Mouse (Mus musculus): ENCODE measurements around the gene S1pr3. TPM values are rescaled to one million over a fixed set of nuclear protein-coding genes. Genes with fewer than 3 reads are reported as not detected.

S1pr3 gene
- total RNA-seq, 4 experiments from 2014 or later: 5.5 to 16.4 (median 11.1) TPM

DNA sequence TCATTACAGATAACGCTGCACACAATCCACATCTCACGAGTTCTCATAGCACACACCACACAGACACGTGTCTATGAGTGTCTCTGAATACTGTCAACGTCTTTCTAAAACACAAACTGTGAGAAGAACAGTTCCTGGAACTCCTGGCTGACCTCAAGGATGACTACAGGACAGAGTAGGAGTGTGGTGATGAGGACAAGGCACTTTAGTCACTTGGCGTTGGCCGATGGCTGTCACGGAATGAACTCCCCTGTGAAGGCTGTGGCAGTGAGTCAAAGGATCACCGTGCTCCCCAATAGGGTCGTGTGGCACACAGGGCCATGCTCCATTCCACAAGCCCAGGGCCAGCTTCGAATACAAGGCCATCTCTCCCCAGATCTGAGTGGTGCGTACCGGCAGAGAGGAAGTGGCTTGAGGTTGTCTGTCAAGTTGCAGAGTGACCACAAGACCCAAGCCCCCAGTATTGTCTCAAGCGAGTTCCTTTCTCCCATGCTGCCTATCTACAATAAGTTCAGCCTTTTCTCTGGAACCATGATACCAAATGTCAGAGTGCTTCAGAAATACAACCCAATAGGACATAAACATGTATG lies 2.6 kb upstream of the S1pr3 start:
- no peak for DNase-seq (ENCODE audit: low spot score in 2 of 2)

DNA sequence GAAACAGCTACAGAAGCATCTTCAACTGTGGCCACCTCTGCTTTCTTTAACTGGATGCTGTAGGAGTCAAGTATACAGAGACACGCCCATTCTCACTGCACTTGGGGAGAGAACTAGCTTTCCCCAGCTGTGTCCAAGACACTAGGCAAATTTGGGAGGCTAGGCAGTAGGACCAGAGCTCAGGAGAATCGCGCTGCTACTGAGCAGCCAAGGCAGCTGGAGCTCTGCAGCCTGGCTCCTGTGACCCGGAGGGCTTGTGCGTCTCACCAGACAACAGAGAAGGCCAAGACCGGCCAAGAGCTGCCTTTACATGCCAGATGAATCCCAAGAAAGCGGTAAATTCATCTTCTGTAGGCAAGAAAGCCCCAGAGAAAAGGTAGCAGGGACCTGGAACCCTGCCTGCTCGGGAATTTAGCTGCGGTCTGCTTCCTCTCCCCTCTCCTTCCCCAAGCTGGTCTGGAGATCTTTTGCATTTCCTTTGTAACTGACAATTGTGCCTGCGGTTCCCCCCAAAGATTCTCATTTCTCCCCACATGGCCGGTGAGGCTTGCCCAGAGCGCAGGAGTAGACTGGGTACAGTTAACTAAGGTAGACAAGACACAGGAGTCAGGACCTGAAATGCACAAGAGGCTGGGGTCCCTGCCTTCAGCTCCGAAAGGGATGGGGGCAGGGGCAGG lies 760 bp upstream of the S1pr3 start:
- no peak for DNase-seq (ENCODE audit: low spot score in 2 of 2)

DNA sequence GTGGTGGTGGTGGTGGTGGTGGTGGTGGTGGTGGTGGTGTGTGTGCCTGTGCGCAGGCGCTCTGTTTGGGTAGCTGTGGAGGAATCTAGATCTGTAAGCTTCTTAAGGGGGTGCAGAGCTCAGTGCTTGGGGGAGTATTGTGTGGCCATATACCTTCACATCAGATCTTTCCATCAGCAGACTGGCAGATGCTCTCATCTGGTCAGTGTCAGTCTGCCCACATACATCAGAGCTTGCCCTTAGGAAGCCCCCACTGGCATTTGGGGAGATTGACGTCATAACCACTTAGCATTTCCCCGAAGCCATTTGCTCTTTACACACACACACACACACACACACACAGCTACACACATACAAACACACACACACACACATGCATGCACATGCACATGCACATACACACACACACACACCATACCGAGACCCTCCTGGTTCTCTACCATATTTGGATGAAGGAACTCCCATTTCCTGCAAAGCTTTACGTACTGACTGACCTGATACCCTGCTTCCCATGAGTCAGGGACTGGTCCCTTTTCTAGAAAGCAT lies 1.6 kb downstream of the S1pr3 start:
- no peak for DNase-seq (ENCODE audit: low spot score in 2 of 2)

DNA sequence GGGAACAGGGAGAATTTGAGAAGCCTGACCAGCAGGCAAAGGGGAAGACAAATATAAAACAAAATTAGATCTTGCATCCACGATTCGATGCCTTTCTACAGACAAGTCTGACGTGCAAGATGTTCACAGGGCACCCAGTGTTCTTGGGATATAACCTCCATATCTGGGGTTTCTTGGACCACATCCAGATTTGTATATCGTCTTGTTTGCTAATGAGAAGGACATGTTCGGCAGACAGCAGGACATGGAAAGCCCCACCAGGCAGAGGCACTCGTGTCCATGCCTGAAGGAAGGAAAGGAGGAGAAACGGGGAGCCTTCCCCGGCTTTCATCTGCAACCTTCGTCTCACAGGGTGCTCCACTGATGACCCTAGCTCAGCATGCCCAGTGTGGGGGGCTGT lies 2.8 kb downstream of the S1pr3 start:
- no peak for DNase-seq (ENCODE audit: low spot score in 2 of 2)

DNA sequence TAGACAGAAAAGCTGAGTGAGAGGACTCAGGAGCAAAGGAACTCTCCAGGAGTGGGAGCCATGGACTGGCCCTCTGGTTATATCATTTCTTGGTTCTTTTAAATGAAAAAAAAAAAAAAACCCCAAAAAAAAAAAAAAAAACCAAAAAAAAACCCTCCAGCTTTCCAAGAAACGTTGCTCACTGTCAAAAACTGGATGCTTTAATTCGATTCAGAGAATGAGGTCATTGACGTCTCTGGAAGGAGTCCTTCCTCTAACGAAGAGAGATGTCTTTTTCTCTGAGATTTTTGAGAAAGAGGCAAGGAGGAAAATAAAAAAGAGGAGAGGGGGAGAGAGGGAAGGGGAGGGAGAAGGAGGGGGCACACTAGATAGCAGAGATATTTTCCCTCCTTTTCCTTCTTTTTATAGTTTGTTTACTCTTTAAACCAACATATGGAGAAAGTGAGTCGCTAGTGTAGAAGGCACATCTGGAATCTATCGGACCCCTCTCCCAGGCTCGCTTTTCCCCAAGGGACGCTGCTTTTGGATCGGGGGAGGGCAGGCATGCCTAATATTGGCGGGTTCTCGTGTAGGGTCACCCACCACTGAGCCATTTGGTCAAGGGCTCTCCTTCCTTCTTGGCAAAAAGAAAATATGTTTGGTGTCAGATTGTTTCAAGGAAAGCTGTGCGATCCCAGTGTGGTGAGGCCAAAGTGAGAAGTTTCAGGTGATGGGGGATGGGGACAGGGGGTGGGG lies 3.4 kb downstream of the S1pr3 start:
- DNase-seq (ENCODE audit: low spot score in 2 of 2): no peak

DNA sequence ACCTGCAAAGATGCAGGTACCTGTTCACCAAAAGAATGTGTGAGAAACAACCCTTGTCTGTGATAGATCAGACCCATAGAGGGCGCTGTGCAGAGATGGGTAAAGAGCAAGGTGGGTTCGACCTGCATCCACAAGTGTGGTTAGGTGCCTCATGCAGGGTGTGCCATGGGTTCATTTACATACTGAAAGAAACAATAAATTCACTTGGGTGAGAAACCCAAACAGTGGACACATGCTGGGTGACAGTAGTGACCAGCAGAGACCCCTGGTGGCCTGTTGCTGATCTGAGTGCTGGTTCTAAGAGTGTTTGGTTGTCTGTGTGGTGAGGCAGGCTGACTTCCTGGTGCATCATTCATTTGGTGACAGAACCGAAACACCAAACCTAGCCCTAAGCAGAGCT lies 5.0 kb downstream of the S1pr3 start:
- DNase-seq (ENCODE audit: low spot score in 2 of 2): no peak

DNA sequence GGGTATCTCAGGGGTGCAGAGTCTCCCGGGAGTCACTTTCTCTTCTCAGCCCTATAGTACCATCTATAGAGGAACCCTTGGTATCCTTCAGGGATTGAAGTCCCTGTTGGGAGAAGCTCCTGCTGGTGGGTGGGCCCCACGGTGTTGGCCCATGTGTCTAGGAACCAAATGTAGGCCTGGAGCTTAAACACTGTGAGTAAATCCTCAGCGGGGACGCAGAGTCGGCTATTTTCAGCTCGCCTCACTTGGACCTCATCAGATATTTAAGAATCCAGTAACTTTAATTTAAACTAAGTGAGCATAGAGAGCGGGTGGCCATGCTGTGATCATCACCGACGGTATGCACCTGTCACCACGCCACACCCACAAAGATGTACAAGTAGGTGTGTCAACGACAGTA lies 8.3 kb downstream of the S1pr3 start:
- no peak for DNase-seq (ENCODE audit: low spot score in 2 of 2)

DNA sequence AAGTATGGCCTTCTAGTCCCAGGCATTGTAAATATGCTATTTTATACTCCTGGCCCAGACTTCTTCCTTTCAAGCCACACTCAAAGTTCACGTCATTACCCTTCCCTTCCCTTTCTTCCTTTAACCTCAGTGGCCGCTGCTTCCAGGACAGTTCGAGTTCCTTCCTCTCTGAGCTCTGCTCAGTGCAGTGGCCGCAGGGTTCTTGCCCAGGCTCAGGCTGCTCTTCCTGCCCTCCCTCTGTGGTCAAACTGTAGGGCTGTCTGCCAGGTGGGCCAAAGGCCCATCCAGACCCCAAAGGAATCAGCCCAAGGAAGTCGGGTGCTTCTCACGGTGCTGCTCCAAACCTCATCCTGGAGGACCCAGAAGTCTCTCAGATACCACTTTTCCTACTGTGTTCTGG lies 9.4 kb downstream of the S1pr3 start:
- no peak for DNase-seq (ENCODE audit: low spot score in 2 of 2)

DNA sequence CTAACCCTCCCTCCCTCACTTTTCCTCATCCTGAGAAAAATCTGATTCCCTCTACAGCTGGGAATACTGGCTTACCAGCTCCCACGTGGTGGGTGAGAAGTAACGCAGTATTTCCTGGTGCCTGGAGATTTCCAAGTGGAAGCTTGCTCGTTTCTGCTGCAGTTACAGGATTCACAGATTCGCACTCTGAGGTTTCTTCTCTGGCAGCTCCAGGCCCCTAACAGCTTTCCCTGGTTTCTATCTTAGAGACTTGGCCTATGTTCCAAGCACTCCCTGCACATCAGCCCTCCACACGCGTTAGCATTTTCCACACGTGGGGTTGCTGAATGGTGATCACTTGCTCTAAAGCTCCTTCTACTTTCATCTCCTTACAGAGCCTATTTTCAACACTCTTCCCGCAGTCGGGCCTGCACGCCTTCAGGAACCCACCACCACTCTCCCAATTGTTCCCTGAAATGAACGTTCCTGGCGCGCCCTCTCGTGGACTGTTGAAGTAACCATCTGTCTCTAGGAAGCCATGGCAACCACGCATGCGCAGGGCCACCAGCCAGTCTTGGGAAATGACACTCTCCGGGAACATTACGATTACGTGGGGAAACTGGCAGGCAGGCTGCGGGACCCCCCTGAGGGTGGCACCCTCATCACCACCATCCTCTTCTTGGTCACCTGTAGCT lies 10.0 kb downstream of the S1pr3 start:
- DNase-seq (ENCODE audit: low spot score in 2 of 2): peak; percentile 92 to 98

DNA sequence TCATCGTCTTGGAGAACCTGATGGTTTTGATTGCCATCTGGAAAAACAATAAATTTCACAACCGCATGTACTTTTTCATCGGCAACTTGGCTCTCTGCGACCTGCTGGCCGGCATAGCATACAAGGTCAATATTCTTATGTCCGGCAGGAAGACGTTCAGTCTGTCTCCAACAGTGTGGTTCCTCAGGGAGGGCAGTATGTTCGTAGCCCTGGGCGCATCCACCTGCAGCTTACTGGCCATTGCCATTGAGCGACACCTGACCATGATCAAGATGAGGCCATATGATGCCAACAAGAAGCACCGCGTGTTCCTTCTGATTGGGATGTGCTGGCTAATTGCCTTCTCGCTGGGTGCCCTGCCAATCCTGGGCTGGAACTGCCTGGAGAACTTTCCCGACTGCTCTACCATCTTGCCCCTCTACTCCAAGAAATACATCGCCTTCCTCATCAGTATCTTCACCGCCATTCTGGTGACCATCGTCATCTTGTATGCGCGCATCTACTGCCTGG lies 10.6 kb downstream of the S1pr3 start:
- no peak for DNase-seq (ENCODE audit: low spot score in 2 of 2)

DNA sequence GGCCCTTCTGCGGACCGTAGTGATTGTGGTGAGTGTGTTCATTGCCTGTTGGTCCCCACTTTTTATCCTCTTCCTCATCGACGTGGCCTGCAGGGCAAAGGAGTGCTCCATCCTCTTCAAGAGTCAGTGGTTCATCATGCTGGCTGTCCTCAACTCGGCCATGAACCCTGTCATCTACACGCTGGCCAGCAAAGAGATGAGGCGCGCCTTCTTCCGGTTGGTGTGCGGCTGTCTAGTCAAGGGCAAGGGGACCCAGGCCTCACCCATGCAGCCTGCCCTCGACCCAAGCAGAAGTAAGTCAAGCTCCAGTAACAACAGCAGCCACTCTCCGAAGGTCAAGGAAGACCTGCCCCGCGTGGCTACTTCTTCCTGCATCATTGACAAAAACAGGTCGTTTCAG lies 11.1 kb downstream of the S1pr3 start:
- DNase-seq (ENCODE audit: low spot score in 2 of 2): no peak

DNA sequence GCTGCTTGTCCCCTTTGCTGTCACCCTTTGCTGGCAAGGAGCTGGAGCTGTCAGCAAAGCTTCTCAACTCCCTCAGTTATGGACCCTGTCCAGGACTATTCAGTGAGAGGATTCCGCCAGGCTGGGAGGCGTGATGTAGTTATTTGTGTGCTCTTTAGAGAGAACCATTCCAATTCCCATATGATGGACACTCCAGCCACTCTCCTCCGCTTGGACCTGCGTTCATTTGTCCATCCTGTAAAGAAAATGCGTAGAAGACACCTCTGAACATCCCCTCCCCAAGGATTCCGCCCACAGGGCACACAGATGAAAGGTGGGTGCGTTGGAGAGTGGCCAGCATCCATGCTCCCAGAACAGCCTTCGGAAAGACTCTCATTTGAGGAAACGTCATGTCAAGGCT lies 12.4 kb downstream of the S1pr3 start:
- no peak for DNase-seq (ENCODE audit: low spot score in 2 of 2)

DNA sequence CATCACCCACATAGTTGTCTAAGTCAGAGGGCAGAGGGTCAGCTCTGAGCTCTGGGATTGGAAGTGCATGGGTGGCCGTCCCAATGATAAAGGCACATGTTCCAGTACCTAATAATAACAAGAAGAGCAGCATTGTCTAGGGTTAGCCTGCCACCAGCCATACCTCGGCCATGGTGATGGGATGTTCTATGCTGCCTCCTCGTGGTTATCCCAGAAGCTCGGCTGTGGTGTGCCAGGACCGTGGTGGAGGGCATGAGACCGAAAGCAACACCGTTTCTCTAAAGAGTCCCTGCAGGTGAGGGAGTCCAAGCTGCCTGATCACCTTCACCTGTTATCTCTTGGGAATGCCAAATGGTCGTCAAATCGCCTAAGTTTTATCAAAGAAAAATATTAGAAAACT lies 15.2 kb downstream of the S1pr3 start:
- no peak for DNase-seq (ENCODE audit: low spot score in 2 of 2)

DNA sequence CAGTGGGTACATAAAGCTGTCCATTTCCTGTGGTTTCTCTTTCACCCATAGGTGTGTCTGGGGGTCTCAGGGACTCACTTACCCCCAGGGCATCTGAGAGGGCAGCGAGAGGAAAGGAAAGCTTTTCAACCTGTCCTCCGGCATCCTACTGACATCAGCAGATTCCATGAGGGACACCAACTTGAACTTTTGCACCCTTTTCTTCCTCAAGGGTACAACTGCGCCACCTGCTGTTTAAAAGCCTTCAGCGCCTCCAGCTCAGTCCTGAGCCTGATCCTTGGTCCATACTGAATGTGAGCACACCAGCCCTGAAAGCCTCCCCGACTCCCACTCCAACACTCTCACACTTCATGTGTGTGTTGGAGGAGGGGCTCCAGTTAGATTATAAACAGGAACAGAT lies 16.2 kb downstream of the S1pr3 start:
- DNase-seq (ENCODE audit: low spot score in 2 of 2): no peak

DNA sequence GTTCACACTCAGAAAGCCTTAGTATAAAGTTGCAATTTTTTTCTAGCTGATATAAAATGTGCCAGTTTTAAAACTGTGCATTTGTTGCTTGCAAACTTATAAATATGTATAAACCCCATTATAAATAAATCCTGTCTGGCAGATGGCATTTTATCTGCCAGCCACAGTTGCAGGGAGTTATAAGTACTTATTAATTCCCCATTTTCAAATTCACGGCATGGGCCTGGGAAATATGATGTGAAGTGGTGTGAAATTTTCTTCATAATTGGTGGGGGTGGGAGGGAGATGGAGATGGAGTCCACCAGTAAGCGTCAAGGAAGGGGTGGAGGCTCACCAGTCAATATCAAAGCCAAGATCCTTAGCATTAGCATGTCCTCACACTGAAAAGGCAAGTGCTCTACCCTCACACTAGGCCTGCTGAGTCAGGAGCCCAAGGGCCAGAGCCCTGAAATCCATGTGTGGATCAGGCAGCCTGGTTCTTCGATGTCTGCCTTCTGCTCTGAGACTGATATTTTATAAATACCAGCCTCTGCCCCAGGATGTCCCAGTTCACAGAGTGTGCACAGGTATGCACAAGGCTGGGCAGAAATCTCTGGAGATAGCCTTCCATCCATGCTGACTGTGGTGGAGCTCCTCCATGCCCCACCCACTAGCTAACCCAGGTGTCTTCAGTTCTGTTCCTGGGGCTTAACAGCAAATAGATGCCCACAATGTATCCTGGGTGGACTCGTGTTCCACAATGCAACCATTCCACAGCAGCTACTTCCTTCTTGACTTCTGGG lies 17.4 kb downstream of the S1pr3 start:
- no peak for DNase-seq (ENCODE audit: low spot score in 2 of 2)

DNA sequence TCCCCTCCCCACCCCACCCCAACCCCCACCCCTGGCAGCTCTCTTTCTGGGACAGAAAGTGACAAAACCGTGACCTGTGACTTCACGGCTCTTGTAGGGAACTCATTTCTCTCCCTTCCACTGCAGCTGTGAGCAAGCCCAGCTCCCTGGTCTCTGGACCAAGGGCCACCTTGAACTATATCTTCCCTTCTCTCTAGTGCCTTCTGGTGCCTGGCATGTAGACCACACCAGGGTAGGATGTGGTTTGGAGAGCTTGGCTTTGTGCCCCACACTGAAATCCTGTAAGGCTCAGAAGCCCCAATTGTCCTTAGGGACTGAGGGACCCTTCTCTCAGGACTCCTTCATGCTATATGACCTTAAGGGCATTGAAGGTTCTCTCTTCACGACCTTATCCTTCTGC lies 24.9 kb downstream of the S1pr3 start:
- no peak for DNase-seq (ENCODE audit: low spot score in 2 of 2)

DNA sequence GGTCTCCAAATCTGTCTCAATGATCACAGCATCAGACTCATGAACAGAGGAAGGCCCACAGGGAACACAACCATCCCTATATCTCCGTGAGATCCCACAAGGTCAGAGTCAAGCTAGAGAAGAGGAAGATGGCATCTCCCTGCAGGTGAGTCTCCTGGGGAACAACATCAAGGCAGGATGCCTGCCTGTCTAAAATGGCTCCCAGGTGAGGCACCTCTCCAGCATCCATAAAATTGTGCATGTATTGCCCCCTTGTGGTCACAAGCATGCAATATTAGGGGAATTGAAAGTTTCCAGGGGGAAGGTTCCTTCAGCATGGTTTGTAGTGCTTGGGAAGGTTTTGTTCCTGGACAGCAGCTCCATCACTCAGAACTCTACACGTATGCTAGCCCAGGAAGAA lies 26.0 kb downstream of the S1pr3 start:
- no peak for DNase-seq (ENCODE audit: low spot score in 2 of 2)

DNA sequence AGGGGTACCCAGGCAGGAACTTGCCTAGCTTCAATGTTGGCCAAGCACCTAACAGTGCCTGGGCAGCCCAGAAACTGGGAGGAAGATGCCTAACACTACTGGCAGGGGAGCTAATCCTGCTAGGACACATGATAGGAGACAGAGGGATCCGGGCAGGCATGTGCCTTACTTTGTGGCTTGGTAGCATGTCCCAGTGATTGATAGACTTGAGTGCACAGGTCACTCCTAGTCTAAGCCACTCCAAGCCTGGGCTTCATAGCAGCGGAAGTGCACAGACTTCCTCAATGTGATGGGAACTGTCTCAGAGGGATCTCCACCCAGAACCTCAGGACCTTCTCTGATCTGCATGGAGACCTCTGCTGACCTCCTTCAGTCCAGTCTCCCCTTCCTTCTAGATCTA lies 26.7 kb downstream of the S1pr3 start:
- no peak for DNase-seq (ENCODE audit: low spot score in 2 of 2)

DNA sequence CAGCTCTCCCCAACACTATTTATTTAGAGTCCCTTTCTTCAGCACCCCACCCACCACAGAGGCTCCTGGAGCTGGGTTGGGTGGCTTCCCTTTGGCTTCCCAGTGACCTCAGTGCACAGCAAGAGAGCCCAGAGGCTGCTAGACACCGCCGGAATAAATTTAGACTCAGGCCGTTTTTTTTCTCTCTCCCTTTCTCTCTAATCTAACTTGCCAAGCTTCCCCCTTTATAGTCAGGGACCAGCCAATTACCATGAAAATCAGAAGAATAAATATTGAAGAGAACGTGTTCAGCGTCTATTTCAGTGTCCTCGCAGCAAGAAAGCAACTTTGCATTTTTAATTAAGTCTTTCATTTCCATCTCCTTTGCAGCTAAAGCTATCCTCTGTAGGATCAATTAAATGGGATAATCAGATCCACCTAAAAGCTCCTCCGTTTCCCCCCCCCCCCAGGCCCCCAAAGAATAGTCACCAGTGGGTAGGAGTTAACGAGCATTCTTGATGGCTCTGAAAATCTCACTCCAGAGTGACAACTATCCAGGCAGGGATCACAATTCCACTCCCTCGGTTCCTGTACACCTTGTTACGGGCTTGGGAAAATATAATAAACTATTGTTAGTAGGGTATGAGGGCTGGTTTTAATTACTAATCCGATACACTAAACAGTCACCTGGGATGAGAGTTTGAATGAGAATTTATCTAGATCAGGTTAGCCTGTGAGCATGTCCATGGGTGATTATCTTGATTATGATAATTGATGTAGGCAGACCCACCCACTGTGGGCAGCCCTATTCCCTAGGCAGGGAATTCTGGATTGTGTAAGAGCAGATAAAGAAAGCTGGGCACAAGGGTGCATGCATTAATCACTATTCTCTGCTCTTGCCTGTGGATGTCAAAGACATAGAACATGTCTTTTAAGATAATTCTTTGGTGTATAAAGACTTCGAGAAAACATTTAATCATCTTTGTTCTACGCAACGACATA lies 29.0 kb downstream of the S1pr3 start:
- DNase-seq (ENCODE audit: low spot score in 2 of 2): no peak

DNA sequence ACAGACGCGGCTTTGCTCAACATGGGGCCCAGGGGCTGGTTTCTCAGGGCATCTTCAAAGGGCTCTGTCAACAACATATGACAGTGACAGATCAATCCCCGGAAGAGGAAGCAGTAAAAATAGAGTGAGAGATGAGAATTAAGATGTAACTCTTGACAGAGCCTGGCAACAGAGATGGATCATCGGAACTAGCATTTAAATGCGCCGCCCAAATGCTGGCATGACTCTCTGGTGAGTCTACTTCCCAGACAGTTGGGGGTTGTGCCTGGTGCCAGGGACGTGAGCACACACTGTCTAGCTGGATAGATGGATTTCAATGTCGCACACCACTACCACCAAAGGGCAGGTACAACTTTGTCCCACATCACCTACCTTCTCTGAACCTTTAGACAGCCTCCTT lies 34.5 kb downstream of the S1pr3 start:
- no peak for DNase-seq (ENCODE audit: low spot score in 2 of 2)
